Mouse (Mus musculus): Measurements from ENCODE around the gene Capza2.
"Not testable (repeated sequence)": the region's sequence is repeated elsewhere in the genome, so short reads cannot be mapped to it uniquely, and the experiment has no call there.

Capza2 gene

DNA sequence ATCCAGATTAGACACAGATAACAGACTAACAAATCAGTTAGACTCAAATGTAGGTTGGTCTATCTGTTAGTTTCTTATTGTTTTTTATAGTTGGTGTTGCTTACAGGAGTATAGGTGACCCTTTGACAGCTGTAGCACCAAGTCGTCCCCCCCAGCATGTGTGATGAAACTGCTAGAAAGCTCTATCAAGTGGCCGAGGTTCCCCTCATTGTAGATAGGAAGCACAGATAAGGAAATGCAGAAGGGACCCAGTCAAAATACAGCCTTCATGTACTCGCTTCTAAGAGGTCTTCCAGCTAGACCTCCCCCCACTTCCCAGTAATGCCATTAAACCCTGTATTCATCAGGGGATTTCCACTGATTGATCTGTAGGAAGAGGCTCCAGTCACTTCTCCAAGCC lies 6.7 kb downstream of the Capza2 start:
- no peak for DNase-seq (ENCODE audit: extremely low spot score)

DNA sequence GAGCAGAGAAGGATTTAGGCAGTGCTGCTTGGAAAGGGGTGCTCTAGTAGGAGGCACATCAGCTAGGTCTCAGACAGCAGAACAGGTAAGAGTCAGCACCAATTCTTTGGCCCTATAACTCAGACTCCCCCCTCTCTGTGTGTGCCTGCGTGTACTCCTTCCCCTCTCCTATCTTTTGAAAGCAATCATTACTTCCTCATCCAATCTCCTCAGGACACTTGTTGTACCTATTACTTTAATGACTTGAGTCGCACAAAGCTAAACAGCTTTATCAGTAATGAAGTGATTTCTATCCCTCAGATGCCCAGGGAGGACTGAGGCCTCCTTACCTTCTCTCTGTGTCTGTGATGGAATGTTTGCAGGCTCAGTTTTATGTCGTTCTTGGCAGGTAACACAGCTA lies 10.1 kb downstream of the Capza2 start:
- DNase-seq (ENCODE audit: extremely low spot score) = no peak

DNA sequence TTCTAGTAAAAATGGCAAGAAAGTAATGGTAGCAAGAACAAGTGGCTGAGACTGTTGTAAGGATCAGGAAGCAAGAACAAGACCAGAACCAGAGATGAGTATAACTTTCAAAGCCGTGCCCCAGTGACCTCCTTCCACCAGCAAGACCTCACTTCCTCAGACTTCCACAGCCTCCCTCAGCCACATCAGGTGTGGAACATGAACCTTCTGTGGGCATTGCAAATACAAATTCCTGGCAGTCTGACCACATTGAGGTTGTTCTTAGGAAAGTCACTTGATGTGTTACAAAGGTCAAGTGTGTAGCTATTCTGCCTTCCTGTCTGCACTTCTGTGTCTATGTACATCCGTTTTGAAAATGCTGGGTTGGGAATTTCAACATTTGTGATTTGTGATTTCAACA lies 16.1 kb downstream of the Capza2 start:
- no peak for DNase-seq (ENCODE audit: extremely low spot score)

DNA sequence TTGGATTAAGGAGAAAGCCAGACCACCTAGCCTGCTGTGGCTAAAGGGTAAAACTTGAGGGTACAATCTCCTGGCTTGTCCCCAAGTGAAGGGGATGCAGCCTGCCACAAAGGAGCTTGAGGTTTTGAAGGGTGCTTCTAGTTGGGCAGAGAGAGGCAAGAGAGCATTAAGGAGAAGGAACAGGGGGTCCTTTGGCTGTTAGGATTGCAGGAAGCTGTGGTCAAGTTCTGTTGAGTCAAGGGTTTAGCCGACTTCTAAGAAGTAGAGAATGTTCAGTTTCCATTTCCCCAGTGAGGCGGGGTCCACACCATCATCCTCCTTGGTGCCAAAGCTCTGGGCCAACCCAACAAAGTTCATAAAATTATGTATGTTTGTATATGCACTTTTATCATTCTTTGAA lies 19.0 kb downstream of the Capza2 start:
- DNase-seq (ENCODE audit: extremely low spot score) = no peak

DNA sequence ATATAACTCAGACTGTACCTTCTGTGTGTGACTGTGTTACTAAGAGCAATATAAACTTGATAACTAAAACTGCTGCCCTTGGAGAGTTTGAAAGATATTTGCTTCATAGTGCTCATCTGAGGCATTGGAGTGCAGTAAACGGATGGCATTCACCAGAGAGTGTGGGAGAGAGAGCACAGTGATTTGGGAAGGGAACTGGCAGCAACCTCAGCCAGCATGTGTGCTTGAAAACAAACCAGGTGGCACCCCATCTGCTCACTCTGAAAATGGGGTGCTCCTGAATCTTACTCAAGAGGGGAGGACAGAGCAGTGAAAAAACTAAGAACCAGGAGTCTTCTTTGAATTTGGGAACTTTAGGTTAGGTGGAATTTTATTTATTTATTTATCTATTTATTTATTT lies 21.3 kb downstream of the Capza2 start:
- no peak for DNase-seq (ENCODE audit: extremely low spot score)

DNA sequence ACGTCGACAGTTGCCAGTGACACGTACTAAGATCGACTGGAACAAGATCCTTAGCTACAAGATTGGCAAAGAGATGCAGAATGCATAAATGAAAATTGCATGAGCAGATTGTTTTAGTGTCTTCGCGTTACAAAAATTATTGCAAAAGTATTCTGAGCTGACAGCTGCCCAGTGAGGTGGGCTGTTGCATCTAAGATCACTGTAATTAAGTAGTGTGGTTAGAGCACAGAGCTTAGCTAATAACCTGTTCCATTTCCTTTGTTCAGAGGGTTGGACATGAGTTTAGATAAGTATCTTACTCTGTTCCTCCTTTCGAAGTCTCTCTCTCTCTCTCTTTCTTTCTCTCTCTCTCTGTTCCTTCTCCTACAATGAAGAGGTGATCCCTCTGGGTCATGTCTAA lies 29.3 kb downstream of the Capza2 start:
- DNase-seq (ENCODE audit: extremely low spot score) = no peak

DNA sequence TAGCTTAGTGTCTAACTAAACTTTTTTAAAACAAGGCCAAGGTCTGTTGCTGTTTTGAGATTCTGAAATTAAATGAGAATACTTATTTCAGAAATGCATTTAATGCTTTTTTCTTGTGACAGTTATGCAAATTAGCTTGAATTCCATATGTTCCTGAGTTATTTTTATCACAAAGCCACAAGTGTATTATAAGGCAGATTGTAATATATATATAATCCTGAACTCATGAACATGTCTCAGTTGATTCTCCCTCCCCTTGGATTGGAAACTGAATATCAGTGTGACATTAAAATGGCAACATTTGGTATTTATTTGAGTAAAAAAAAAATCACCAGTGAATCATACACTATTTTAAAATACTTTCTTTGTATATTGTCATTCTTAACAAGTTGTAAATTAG lies 30.0 kb downstream of the Capza2 start:
- no peak for DNase-seq (ENCODE audit: extremely low spot score)

DNA sequence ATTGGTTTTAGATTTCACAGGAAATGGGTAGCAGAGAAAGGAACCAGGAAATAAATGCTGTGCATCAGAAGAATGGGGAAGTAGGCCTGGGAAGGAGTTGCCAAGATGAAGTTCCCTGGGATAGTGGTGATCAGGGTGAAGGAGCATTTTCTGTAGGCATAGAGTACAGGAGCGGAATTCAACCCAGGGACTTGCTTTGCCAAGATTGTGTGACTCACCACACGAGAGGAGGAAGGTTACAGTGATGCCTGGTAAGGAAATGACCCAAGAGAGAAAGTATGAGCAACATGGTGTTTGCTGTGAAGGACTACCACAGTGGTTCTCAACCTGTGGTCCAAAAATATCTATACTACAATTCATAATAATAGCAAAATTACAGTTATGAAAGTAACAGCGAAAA lies 31.8 kb downstream of the Capza2 start:
- DNase-seq (ENCODE audit: extremely low spot score) = no peak

DNA sequence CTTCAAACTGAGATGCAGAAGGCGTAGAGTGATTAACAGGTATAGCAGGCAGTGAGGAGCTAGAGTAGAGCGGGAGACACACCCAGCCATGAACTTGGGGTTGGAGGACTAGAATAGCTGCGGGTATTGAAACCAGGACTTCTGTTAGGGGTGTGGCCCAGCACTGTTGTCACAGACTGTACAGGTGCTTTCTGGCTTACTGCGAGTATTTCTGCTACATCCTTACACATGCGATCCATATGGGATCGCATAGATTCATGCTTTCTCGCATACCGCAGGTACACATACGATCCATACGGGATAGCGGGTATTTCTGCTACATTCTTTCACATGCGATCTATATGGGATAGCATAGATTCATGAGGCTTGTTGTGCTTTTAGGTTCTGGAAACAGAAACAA lies 32.3 kb downstream of the Capza2 start:
- DNase-seq (ENCODE audit: extremely low spot score) = no peak

DNA sequence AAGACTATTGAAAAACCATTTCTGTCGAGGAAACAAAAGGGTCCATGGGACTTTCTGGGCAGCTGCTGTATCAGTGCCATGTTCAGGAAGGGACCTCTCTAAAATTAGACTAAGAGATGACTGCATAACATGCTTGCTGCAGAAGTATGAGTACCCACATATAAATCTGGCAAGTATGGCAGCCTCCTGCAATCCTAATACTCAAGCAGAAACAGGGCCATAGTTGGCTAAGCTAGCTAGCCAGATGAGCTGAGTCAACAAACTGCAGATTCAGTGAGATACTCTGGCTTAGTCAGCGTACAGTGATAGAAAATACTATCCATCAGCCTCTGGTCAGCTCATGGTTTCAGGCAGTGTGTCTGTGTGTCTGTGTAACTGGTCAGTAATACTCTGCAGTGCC lies 33.8 kb downstream of the Capza2 start:
- DNase-seq (ENCODE audit: extremely low spot score) = no peak

DNA sequence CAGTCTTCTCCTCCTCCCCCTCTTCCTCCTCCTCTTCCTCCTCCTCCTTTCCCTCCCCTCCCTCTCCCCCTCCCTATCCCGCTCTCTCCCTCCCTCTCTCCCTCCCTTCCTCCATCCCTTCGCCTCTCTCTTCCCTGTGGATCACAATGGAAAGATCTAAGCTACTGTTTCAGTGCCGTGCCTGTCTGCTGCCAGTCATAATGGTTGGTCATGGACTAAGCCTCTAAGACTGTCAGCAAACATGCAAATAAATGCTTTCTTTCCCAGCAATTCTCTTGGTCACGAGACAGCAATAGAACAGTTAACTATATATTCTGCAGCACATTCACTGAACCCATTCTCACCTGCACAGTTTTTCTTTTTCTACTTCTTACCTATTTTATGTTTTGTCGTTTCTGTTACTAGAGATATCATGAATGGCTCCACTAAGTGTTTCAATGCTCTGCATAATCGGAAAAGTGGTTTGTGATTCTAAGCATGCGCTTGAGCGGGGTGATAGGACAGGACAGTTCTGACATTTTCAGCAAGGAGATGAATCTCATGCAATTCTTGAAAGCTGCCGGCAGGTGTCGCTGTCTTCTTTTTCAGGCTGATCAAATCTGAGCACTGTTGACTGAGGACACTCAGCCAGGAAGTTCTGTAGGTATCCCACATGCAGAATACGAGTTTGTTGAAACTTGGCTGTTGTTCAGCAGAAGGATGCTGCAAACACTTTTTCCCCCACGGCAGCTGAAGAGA lies 39.2 kb downstream of the Capza2 start:
- peak; percentile 62 for DNase-seq (ENCODE audit: extremely low spot score)

DNA sequence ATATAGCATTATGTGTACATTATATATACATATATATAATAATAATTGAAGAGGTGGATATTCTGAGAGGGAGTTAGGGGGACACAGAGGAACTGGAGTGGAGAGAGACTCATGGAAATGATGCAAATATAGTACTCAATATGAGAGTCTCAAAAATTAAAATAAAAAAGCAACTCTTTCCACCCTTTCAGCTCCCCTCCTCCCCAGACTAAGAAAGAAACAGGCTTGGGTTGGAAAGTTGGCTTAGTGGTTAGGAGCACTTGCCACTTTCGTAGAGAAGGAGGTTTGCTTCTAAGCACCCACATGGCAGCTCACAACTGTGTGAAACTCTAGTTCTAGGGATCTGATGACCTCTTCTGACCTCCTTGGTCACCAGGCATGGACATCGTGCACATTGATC lies 41.0 kb downstream of the Capza2 start:
- DNase-seq (ENCODE audit: extremely low spot score) = no peak

DNA sequence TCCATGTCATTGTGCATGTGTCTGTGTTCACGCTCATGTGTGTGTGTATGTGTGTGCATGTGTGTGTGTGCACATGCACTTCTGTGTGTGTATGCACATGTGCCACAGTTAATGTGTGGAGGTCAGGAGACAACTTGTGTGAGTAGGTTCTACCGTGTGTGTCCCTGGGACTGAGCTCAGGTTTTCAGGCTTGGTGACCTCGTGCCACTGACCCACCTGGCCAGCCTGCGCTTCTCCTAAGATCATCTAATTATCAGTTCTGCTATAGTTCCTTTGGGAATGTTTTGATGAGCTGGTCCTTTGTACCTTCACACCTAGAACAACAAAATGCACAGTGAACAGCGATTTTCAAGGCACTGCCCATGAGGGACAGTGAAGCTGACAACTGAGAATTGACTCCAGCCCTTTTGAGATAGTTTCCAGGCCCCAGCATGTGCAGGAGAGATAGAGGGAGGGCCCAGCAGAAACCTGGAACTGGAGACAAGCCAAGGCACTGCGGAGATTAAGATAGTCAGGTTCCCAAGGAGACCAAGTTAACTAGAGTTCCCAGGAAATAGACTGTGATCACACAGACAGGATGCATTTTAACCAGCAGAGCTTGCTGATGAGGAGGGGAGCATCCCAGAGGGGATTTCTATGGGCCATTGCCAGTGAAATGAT lies 44.4 kb downstream of the Capza2 start:
- DNase-seq (ENCODE audit: extremely low spot score) = no peak

DNA sequence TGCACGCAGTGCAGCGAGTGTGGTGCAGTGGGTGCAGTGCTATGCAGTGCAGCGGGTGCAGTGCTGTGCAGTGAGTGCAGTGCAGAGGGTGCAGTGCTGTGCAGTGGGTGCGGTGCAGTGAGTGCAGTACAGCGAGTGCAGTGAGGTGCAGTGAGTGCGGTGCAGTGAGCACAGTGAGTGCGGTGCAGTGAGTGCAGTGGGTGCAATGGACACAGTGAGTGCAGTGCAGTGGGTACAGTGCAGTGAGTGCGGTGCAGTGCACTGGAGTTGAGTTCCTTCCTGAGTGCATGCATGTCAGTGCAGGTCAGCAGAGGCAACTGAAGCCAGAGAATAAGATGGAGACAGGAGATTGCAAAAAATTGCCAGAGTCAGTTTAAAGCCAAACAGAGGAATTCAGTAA lies 45.8 kb downstream of the Capza2 start:
- no peak for DNase-seq (ENCODE audit: extremely low spot score)

DNA sequence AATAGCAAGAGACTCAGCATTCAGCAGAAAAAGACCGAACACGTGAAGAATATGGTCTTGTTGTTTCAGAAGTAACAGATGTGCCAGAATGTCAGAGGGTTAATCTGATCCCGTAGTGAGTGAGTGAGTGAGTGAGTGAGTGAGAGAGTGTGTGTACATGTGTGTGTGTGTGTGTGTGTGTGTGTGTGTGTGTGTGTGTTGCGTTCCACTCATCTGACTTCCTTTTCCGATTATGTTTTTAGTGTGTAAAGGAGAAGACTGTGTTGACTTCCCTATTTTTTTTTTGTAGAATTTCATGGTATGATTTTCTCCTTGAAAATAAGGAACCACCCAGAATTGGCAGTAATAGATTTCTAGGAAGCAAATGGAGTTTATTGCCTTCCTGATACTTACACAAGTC lies 52.6 kb downstream of the Capza2 start:
- DNase-seq (ENCODE audit: extremely low spot score) = no peak

DNA sequence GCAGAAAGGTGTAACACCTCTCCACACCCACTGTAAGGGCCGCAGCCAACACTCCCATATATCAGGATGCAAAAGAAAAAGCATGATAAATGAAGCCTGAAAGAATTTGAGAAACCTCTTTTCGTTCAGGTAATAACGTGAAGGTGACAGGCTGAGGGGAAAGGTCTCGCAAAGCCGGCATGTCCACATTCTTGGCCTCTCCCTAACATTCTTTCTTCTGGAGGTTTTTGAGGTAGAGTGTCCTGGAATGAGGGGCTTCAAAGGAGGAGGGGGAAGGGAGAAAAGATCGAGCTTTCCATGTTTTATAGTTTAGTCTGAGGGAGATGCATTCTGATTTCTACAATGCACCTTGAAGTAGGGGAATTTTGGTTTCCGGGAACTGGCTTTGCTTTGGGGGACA lies 56.6 kb downstream of the Capza2 start, which contains the start of gene St7:
St7 (plus strand) TSS at position 287 of the 400 bp plus-strand sequence.
- no peak for DNase-seq (ENCODE audit: extremely low spot score)

DNA sequence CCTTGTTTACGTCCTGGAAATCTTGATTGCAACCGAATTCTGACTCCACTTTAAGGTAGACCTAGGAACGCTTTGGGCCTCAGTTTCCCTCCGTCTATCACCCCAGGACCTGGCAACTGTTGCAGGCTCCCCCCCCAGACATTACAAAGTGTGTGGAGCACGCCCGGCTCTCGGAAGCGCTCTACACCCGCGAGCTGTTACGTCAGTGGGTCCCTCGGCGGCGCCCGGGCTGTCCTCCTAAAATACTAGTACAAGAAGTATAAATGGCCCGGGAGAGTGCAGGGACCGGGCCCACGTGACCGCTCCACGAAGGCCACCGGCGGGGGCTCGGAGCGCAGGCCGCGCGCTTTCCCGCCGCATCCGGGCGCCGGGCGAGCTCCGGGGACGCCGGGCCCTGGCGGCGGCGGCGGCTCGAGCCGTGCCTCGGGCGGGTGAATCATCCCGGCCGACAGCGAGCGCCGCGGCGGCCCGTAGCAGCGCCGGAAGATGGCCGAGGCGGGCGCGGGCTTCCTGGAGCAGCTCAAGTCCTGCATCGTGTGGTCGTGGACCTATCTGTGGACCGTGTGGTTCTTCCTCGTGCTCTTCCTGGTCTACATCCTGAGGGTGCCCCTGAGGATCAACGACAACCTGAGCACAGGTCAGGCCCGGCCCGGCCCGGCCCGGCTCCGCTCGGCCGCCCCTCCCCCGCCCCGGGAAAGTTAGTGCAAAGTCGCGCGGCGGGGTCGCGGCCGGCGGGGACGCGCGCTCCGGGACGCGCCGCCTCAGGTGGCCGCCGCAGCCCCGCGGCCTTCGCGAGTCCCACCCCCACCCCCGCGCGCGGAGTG lies 57.9 kb downstream of the Capza2 start:
- peak; percentile 74 for DNase-seq (ENCODE audit: extremely low spot score)

DNA sequence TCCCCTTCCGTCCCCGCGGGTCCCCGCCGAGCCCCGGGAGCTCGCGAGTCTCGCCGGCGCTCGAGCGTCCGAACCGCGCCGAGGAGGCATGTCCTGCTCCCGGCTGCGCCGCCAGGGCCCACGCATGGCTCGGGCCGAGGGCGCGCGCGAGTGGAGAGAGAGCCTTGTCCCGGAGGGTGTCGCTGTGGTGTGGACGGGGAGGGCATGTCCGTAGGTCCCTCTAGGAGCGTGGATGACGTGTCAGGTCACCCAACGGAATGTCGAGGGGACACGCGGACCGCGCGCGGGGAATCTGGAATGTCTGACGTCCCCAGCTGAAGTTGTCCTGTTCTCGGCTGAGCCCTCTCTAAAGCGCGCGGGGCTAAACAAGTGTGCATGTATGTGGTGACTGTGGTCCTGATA lies 58.5 kb downstream of the Capza2 start:
- peak; percentile 70 for DNase-seq (ENCODE audit: extremely low spot score)

DNA sequence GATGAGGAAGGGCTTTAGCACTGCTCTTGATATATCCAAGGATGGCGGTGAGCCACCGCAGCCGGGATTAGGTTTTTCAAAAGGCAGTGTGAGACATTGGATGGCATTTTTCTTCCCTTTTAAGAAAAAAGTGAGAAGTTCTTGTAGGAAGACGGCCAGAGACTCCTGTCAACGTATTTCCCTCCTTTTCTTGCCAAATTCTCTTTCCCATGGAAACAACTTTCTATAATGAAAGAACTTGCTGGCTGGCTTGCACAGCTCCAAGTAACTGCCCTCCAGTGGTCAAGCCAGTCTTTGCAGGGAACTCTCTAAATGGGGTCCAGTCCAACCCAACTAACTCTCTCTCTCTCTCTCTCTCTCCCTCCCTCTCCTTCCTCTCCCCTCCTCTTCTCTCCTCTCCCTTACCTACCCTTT lies 60.3 kb downstream of the Capza2 start:
- DNase-seq (ENCODE audit: extremely low spot score) = peak; percentile 52

DNA sequence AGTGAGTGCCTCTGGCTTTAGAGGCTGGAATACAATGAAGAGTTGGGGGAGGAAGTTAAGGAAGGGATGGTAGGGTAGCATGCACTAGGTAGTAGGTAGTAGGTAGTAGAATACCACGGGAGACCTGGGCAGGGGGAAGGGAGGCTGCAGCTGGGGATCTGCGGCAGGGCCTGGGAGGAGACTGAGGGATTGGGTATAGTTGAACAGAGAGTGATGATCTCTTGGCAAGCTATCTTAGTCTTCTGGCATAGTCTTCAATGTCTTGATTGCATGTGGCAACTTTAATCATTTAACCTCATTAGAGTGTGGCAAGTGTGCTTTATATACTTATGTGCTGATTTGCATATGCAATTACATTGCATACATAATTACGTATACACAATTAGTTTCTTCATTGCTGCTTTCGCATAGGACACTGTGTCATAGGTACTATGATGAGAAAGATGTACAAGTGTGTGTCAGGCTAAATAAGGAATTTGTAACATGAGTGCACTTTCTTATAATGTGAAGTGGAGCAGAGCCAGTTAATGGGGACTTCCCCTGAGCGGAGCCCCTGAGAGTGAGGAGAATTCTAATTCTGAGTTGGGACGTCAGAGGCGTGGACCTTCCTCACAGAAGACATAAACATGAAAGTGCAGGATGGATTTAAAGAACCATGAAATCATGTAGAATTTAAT lies 65.0 kb downstream of the Capza2 start:
- DNase-seq (ENCODE audit: extremely low spot score) = no peak

DNA sequence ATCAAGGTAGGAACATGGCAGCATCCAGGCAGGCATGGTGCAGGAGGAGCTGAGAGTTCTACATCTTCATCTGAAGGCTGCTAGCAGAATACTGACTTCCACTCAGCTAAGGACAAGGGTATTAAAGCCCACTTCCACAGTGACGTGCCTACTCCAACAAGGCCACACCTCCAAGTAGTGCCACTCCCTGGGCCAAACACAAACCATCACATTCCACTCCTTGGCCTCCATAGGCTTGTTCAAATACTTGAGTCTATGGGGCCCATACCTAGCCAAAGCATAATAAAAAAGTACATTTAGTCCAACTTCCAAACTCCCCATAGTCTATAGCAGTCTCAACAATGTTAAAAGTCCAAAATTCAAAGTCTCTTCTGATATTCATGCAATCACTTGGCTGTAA lies 68.0 kb downstream of the Capza2 start:
- not testable (repeated sequence) for DNase-seq (ENCODE audit: extremely low spot score)

DNA sequence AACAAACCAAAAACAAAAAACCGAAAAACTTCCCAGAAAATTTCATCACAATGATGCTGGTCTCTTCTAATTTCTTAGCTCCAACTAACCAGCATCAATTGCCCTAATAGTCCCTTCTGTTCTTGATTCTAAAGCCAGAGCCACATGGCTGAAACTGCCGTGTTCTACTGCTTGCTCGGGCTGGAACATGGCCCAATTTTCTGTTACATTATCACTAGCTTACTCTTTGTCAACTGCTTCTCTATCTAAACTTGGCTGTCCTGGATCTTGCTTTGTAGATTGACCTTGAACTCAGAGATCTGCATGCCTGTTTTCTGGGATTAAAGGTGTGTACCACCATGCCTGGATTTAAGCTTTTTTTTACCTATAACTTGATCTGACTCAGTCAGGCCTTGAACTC lies 69.9 kb downstream of the Capza2 start:
- no peak for DNase-seq (ENCODE audit: extremely low spot score)

All from embryo, embryonic 9.5 days (tissue).